Mouse (Mus musculus): ENCODE measurements around the gene Ilf2. TPM values are rescaled to one million over a fixed set of nuclear protein-coding genes. Genes with fewer than 3 reads are reported as not detected.

The Ilf2 gene
- polyA plus RNA-seq, 1 experiment from 2014 or later: 260 TPM

DNA sequence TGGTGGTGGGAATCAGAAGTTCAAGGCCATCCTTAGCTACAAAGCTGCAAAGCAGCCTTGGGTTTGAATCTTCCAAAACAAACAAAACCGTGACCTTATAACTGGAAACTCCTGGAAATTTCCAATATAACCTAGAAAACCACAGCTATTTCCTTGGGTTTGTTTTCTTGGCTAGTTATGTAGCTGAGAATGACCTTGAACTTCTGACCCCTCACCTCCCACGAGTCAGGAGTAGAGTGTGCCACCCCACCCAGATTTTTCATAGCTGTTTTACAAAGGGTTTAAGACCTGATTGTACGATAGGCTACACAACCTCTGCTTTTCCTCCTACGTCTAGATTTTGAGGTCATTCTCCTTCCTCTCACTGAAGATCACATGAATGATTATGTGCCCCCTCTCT is 38.8 kb upstream of the Ilf2 start:
- H3K4me1 ChIP-seq (ENCODE audit: control insufficient read depth, insufficient read depth, low read length): peaks cover 8% of the 10 kb centered on the region
- no peaks in the 10 kb centered on the region for H3K27me3 ChIP-seq (ENCODE audit: control insufficient read depth, insufficient read depth, low read depth, low read length)
- no peak overlapping the region for H3K4me2 ChIP-seq (ENCODE audit: low read length)
- H3K9me3 ChIP-seq (replicated peaks; ENCODE audit: control insufficient read depth, low read length, poor library complexity, severe bottlenecking): no peaks in the 10 kb centered on the region
- H3K36me3 ChIP-seq (ENCODE audit: control insufficient read depth, insufficient read depth, low read length): no peaks in the 10 kb centered on the region
- no peak overlapping the region for H3K4me3 ChIP-seq (ENCODE audit: low read depth, low read length)
- 81% methylated on average over 4 of the region's 4 CpGs for WGBS
- no peak for ATAC-seq
- no peak overlapping the region for H3K9ac ChIP-seq (ENCODE audit: low read depth, low read length)
- no peak overlapping the region for H3K27ac ChIP-seq (ENCODE audit: low read length)

DNA sequence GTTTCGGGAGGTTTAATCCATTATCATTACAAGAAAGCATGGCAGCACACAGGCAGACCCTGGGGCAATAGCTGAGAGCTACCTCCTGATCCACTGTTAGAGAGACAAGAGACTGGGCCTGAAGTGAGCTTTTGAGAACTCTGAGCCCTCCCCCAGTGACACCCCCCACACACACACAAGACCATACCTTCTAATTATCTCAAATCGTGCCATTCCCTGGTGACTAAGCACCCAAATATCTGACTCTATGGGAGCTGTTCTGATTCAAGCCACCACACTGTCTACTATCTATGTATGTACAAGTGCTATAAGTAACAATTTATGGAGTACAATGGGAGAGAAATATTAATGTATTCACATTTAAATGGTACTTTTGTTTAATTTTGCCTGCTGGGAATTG is 35.2 kb upstream of the Ilf2 start:
- H3K4me3 ChIP-seq (ENCODE audit: low read depth, low read length): no peak overlapping the region
- no peak for ATAC-seq
- H3K9me3 ChIP-seq (replicated peaks; ENCODE audit: control insufficient read depth, low read length, poor library complexity, severe bottlenecking): no peaks in the 10 kb centered on the region
- H3K4me2 ChIP-seq (ENCODE audit: low read length): no peak overlapping the region
- H3K27ac ChIP-seq (ENCODE audit: low read length): no peak overlapping the region
- H3K36me3 ChIP-seq (ENCODE audit: control insufficient read depth, insufficient read depth, low read length): no peaks in the 10 kb centered on the region
- no peaks in the 10 kb centered on the region for H3K27me3 ChIP-seq (ENCODE audit: control insufficient read depth, insufficient read depth, low read depth, low read length)
- peaks cover 3% of the 10 kb centered on the region for H3K4me1 ChIP-seq (ENCODE audit: control insufficient read depth, insufficient read depth, low read length)
- WGBS: 94% methylated on average over 2 of the region's 2 CpGs
- no peak overlapping the region for H3K9ac ChIP-seq (ENCODE audit: low read depth, low read length)

DNA sequence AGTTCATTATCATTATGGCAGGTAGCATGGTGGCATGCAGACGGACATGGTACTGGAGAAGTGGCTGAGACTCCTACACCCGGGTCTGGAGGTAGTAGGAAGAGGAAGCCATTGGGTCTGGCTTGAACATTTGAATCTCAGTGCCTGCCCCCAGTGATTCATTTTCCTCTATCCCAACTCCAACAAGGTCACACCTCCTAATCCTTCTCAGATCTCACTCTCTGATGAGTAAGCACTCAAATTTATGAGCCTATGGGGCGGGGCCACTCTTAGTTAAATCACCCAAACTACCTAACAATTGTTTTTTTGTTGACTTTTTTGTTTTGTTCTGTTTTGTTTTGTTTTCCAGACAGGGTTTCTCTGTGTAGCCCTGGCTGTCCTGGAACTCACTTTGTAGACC is 31.9 kb upstream of the Ilf2 start:
- no peak for ATAC-seq
- no peak overlapping the region for H3K4me2 ChIP-seq (ENCODE audit: low read length)
- H3K9me3 ChIP-seq (replicated peaks; ENCODE audit: control insufficient read depth, low read length, poor library complexity, severe bottlenecking): no peaks in the 10 kb centered on the region
- 91% methylated on average over 3 of the region's 3 CpGs for WGBS
- H3K36me3 ChIP-seq (ENCODE audit: control insufficient read depth, insufficient read depth, low read length): no peaks in the 10 kb centered on the region
- no peaks in the 10 kb centered on the region for H3K27me3 ChIP-seq (ENCODE audit: control insufficient read depth, insufficient read depth, low read depth, low read length)
- no peak overlapping the region for H3K27ac ChIP-seq (ENCODE audit: low read length)
- peaks cover 17% of the 10 kb centered on the region for H3K4me1 ChIP-seq (ENCODE audit: control insufficient read depth, insufficient read depth, low read length)
- no peak overlapping the region for H3K4me3 ChIP-seq (ENCODE audit: low read depth, low read length)
- H3K9ac ChIP-seq (ENCODE audit: low read depth, low read length): no peak overlapping the region

DNA sequence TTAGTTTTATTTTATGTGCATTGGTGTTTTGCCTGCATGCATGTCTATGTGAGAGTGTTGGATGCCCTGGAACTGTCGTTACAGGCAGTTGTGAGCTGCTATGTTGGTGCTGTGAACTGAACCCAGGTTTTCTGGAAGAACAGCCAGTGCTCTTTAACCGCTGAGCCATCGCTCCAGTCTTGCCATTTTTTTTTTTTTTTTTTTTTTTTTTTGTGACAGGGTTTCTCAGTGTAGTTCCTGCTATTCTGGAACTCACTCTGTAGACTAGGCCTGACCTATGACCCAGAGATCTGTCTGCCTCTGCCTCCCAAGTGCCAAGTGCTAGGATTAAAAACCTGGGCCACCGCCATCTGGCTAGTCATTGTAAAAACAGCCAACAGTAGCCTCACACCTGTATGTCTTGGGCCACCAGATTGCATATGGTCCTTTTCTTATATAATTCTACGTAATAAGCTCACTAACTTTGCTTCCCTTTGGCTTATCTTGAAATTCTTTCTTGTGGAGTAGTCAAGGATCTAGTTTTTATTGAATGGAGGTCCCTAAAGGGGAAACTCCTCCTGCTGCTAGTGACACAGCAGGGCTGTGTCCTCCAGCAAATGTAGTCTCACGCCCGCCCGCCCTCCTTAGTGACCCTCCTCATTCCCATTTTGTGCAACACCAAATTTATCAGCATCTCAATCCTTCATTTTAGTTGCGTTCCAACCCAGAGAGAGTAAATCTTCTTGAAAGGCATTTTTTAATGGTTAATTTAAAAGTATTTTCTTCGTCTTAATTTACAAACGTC is 30.3 kb upstream of the Ilf2 start:
- Histone ChIP-seq H3K4me2 (ENCODE audit: low read length) (peak overlapping the region; percentile 63), H3K27me3 (ENCODE audit: control insufficient read depth, insufficient read depth, low read depth, low read length) (no peaks in the 10 kb centered on the region), H3K4me3 (ENCODE audit: low read depth, low read length) (no peak overlapping the region), H3K27ac (ENCODE audit: low read length) (peak overlapping the region; percentile 54), H3K9ac (ENCODE audit: low read depth, low read length) (no peak overlapping the region), H3K4me1 (ENCODE audit: control insufficient read depth, insufficient read depth, low read length) (peaks cover 17% of the 10 kb centered on the region), H3K9me3 (replicated peaks; ENCODE audit: control insufficient read depth, low read length, poor library complexity, severe bottlenecking) (no peaks in the 10 kb centered on the region), H3K36me3 (ENCODE audit: control insufficient read depth, insufficient read depth, low read length) (no peaks in the 10 kb centered on the region)
- WGBS: 64% methylated on average over 11 of the region's 11 CpGs
- no peak for ATAC-seq

DNA sequence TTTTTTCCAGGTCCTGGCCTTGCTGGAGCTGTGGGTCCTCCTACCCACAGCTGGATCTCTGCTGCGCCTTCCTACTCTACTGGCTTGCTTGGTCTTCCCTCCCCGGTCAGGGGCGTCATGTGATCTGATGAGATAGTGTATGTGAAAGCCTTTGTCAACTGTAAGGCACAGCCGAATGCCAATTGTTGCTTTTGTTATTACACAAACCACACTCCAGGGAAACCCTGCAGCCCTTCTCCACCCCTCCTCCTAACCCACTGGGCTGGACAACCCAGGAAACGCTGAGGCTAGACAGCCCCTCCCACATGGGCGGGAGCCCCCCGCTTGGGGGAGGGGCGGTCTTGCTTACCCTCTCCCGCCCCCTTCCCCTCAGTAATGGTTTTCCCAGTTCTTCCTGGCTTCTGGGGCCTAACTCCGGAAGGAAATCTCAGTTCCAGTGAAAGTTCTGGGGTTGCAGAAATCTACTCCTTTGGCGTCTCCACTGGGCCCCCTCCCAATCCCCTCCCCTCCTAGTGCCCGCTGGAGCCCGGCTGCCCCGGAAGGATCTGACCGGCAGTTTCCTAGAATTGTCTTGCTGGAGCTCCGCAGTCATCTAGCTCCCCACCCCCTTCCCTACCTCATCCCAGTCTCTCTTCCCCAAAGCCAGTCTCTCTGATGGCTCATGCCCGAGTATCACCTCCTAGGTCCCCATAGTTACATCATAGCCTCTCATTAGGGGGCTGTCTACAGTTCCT is 29.4 kb upstream of the Ilf2 start:
- ATAC-seq: peak; percentile 93
- Histone ChIP-seq H3K27ac (ENCODE audit: low read length) (peak overlapping the region; percentile 54), H3K36me3 (ENCODE audit: control insufficient read depth, insufficient read depth, low read length) (no peaks in the 10 kb centered on the region), H3K4me2 (ENCODE audit: low read length) (peak overlapping the region; percentile 63), H3K9me3 (replicated peaks; ENCODE audit: control insufficient read depth, low read length, poor library complexity, severe bottlenecking) (no peaks in the 10 kb centered on the region), H3K27me3 (ENCODE audit: control insufficient read depth, insufficient read depth, low read depth, low read length) (no peaks in the 10 kb centered on the region), H3K4me3 (ENCODE audit: low read depth, low read length) (peak overlapping the region; percentile 22), H3K4me1 (ENCODE audit: control insufficient read depth, insufficient read depth, low read length) (peaks cover 17% of the 10 kb centered on the region), H3K9ac (ENCODE audit: low read depth, low read length) (peak overlapping the region; percentile 63; the same call in 1 of the 2 replicates)
- 1% methylated on average over 17 of the region's 17 CpGs for WGBS

DNA sequence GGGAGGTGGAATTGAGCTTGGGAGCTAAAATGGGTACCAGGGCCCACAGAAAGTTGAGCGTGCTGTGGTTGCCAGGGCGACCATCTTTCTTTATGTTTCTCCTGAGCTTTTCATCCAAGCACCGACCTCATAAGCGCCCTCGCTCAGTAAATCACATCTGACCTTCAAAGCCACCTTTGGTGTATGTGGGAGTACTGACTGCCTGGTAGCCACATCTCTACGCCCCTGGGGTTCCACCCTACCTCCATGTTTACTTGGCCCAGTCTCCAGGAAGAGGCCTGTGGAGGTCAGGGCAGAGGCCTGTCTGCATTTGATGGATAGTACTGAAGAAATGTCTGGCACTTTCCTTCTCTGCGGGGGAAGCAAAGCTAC is 28.8 kb upstream of the Ilf2 start:
- peak overlapping the region; percentile 63 for H3K4me2 ChIP-seq (ENCODE audit: low read length)
- ATAC-seq: peak; percentile 54
- H3K9ac ChIP-seq (ENCODE audit: low read depth, low read length): 0 out of 2 replicates have a peak overlapping the region, but pooled peaks have one; percentile 63
- no peaks in the 10 kb centered on the region for H3K36me3 ChIP-seq (ENCODE audit: control insufficient read depth, insufficient read depth, low read length)
- H3K27me3 ChIP-seq (ENCODE audit: control insufficient read depth, insufficient read depth, low read depth, low read length): no peaks in the 10 kb centered on the region
- H3K4me3 ChIP-seq (ENCODE audit: low read depth, low read length): peak overlapping the region; percentile 22; the same call in 1 of the 2 replicates
- 42% methylated on average over 7 of the region's 7 CpGs for WGBS
- H3K4me1 ChIP-seq (ENCODE audit: control insufficient read depth, insufficient read depth, low read length): peaks cover 17% of the 10 kb centered on the region
- no peaks in the 10 kb centered on the region for H3K9me3 ChIP-seq (replicated peaks; ENCODE audit: control insufficient read depth, low read length, poor library complexity, severe bottlenecking)
- H3K27ac ChIP-seq (ENCODE audit: low read length): peak overlapping the region; percentile 54

DNA sequence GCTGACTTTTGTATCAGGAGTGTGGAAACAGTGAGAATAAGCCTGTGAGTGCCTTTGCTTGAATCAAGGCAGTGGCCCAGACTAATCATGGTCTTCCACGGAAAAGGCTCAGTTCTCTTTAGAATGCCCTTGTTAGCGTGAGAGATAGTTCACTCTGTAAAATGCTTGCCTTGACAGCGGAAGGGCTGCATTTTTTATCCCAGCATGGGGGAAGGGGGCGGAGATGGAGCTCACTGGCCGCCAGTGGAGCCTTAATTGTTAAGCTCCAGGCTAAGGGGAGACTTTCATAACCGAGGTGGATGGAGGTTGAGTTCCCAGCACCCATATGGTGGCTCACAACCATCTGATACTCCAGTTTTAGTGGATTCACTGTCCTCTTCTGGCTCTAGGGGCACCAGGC is 27.3 kb upstream of the Ilf2 start:
- Histone ChIP-seq H3K27ac (ENCODE audit: low read length) (no peak overlapping the region), H3K27me3 (ENCODE audit: control insufficient read depth, insufficient read depth, low read depth, low read length) (no peaks in the 10 kb centered on the region), H3K4me1 (ENCODE audit: control insufficient read depth, insufficient read depth, low read length) (peaks cover 17% of the 10 kb centered on the region), H3K4me2 (ENCODE audit: low read length) (no peak overlapping the region), H3K36me3 (ENCODE audit: control insufficient read depth, insufficient read depth, low read length) (no peaks in the 10 kb centered on the region), H3K4me3 (ENCODE audit: low read depth, low read length) (no peak overlapping the region), H3K9ac (ENCODE audit: low read depth, low read length) (no peak overlapping the region), H3K9me3 (replicated peaks; ENCODE audit: control insufficient read depth, low read length, poor library complexity, severe bottlenecking) (no peaks in the 10 kb centered on the region)
- WGBS: 18% methylated on average over 6 of the region's 6 CpGs
- ATAC-seq: no peak

DNA sequence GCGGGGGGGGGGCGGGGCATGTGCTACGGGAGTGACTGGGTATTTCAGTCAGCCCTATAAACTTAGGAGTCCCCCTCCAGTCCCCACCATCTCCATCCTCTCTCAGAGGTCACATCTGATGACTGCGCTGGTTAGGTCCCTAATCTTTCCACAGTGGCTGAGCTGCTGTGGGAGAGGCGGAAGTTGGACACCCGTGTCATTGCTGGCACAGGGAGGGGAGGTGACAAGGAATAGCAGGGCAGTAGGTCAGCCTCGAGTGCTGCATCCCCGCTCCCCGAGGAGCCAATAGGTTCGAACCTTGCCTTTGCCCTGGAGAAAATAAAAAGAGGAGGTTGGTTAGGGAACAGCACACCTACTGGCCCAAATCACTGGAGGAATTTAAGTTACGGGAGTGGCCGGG is 25.1 kb upstream of the Ilf2 start:
- ATAC-seq: no peak
- Histone ChIP-seq H3K4me1 (ENCODE audit: control insufficient read depth, insufficient read depth, low read length) (peaks cover 13% of the 10 kb centered on the region), H3K4me3 (ENCODE audit: low read depth, low read length) (no peak overlapping the region), H3K9me3 (replicated peaks; ENCODE audit: control insufficient read depth, low read length, poor library complexity, severe bottlenecking) (no peaks in the 10 kb centered on the region), H3K36me3 (ENCODE audit: control insufficient read depth, insufficient read depth, low read length) (no peaks in the 10 kb centered on the region), H3K27ac (ENCODE audit: low read length) (no peak overlapping the region), H3K27me3 (ENCODE audit: control insufficient read depth, insufficient read depth, low read depth, low read length) (no peaks in the 10 kb centered on the region), H3K4me2 (ENCODE audit: low read length) (no peak overlapping the region), H3K9ac (ENCODE audit: low read depth, low read length) (no peak overlapping the region)
- WGBS: 33% methylated on average over 12 of the region's 12 CpGs

DNA sequence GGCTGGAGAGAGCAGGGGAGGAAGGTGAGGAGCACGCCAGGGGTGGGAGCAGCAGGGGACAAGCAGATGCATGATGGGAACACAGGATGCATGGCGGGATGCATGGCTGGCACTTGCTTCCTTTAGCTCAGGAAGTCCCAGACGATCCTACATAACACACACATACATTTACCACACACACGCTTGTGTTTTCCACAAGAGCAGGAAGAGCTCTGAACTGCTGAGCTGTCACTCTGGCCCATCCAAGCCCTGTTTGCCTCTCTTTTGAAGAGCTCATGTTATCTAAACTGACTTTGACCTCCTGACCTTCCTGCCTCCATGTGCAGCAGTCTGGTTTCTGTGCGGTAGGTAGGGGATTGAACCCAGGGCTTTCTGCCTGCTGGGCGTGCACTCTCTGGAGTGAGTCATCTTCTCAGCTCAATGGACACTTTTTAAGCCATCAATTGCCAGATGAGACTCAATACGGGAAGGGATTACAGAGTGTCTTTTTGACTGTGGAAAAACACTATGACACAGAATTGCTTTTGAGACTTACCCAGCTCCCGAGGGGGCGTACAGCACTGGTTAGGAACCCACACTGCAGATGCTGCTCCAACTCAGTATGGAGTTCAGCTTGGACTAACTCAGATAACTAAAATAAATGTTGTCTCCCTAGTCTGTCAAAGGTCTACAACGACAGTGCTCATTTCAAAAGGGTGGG is 24.4 kb upstream of the Ilf2 start:
- H3K4me3 ChIP-seq (ENCODE audit: low read depth, low read length): no peak overlapping the region
- H3K9me3 ChIP-seq (replicated peaks; ENCODE audit: control insufficient read depth, low read length, poor library complexity, severe bottlenecking): no peaks in the 10 kb centered on the region
- no peaks in the 10 kb centered on the region for H3K36me3 ChIP-seq (ENCODE audit: control insufficient read depth, insufficient read depth, low read length)
- peaks cover 7% of the 10 kb centered on the region for H3K4me1 ChIP-seq (ENCODE audit: control insufficient read depth, insufficient read depth, low read length)
- H3K4me2 ChIP-seq (ENCODE audit: low read length): no peak overlapping the region
- WGBS: 46% methylated on average over 10 of the region's 10 CpGs
- H3K27me3 ChIP-seq (ENCODE audit: control insufficient read depth, insufficient read depth, low read depth, low read length): no peaks in the 10 kb centered on the region
- H3K27ac ChIP-seq (ENCODE audit: low read length): no peak overlapping the region
- H3K9ac ChIP-seq (ENCODE audit: low read depth, low read length): no peak overlapping the region
- ATAC-seq: no peak

Measured in midbrain, embryonic 16.5 days (tissue).